Mouse (Mus musculus): Measurements from ENCODE around the gene Fhl2. TPM values are rescaled to one million over a fixed set of nuclear protein-coding genes. Genes with fewer than 3 reads are reported as not detected.

The Fhl2 gene
- total and polyA plus RNA-seq, 3 experiments, result 0.22 TPM; not detected in 2

- no peaks in the 10 kb centered on the region for H3K27me3 ChIP-seq (ENCODE audit: insufficient read depth, low read length)
- H3K4me3 ChIP-seq (ENCODE audit: low read depth, low read length), result peak within 1 kb of the TSS; percentile 96
- H3K9me3 ChIP-seq (replicated peaks), result no peaks in the 10 kb centered on the region
- H3K4me1 ChIP-seq (ENCODE audit: insufficient read depth, low read depth, low read length), result peaks cover 24% of the 10 kb centered on the region
- DNase-seq (ENCODE audit: low spot score) (peak; percentile 92), ATAC-seq (ENCODE audit: extremely low read depth, insufficient number of reproducible peaks, low FRiP score, poor library complexity, severe bottlenecking) (peak; percentile 90)
- H3K36me3 ChIP-seq (replicated peaks), result peaks cover 38% of the 10 kb centered on the region
- TF ChIP-seq CTCF (IDR thresholded peaks at IDR 0.05; ENCODE audit: low read depth, low read length), result no peak
- TF ChIP-seq POLR2AphosphoS5 (IDR thresholded peaks at IDR 0.05; ENCODE audit: insufficient replicate concordance, low read depth, low read length), result 0 out of 2 replicates have a peak, but pooled peaks have one; percentile 59
These were observed 98.5 kb downstream of the Fhl2 start, which contains the start of the genes Tgfbrap1 and AI597479 for GRCm38 (mm10) chr1:43098031-43098984. Gene Tgfbrap1, minus strand, starts transcription at chr1:43098637. Gene AI597479, plus strand, starts transcription at chr1:43098710.

GRCm38 (mm10) chr1:43094206-43094605, 102.6 kb downstream of the Fhl2 start:
- Histone ChIP-seq H3K4me1 (ENCODE audit: insufficient read depth, low read depth, low read length) (peaks cover 42% of the 10 kb centered on the region), H3K4me3 (ENCODE audit: low read depth, low read length) (no peak overlapping the region), H3K9me3 (replicated peaks) (no peaks in the 10 kb centered on the region), H3K27me3 (ENCODE audit: insufficient read depth, low read length) (no peaks in the 10 kb centered on the region), H3K36me3 (replicated peaks) (peaks cover 28% of the 10 kb centered on the region)
- DNase-seq (ENCODE audit: low spot score), result no peak
- TF ChIP-seq GATA1 (IDR thresholded peaks at IDR 0.05; ENCODE audit: borderline replicate concordance, low read length) (no peak), GATA2 (IDR thresholded peaks at IDR 0.05; ENCODE audit: borderline replicate concordance, low read depth, low read length) (no peak), TAL1 (conservative IDR thresholded peaks at IDR 0.05; ENCODE audit: low read depth, low read length) (no peak), POLR2AphosphoS5 (IDR thresholded peaks at IDR 0.05; ENCODE audit: insufficient replicate concordance, low read depth, low read length) (no peak), CTCF (IDR thresholded peaks at IDR 0.05; ENCODE audit: low read depth, low read length) (no peak)
- ATAC-seq (ENCODE audit: extremely low read depth, insufficient number of reproducible peaks, low FRiP score, poor library complexity, severe bottlenecking), result no peak

GRCm38 (mm10) chr1:43092056-43093015, 104.4 kb downstream of the Fhl2 start:
- DNase-seq (ENCODE audit: low spot score), result peak; percentile 93
- Histone ChIP-seq H3K4me1 (ENCODE audit: insufficient read depth, low read depth, low read length) (peaks cover 37% of the 10 kb centered on the region), H3K9me3 (replicated peaks) (no peaks in the 10 kb centered on the region), H3K27me3 (ENCODE audit: insufficient read depth, low read length) (no peaks in the 10 kb centered on the region), H3K36me3 (replicated peaks) (peaks cover 41% of the 10 kb centered on the region), H3K4me3 (ENCODE audit: low read depth, low read length) (peak overlapping the region; percentile 84)
- TF ChIP-seq TAL1 (conservative IDR thresholded peaks at IDR 0.05; ENCODE audit: low read depth, low read length) (no peak), CTCF (IDR thresholded peaks at IDR 0.05; ENCODE audit: low read depth, low read length) (no peak), GATA2 (IDR thresholded peaks at IDR 0.05; ENCODE audit: borderline replicate concordance, low read depth, low read length) (no peak), POLR2AphosphoS5 (IDR thresholded peaks at IDR 0.05; ENCODE audit: insufficient replicate concordance, low read depth, low read length) (no peak), GATA1 (IDR thresholded peaks at IDR 0.05; ENCODE audit: borderline replicate concordance, low read length) (no peak)
- ATAC-seq (ENCODE audit: extremely low read depth, insufficient number of reproducible peaks, low FRiP score, poor library complexity, severe bottlenecking), result peak; percentile 41; the same call in 1 of the 2 replicates

GRCm38 (mm10) chr1:43091306-43092055, 105.3 kb downstream of the Fhl2 start:
- Histone ChIP-seq H3K27me3 (ENCODE audit: insufficient read depth, low read length) (no peaks in the 10 kb centered on the region), H3K36me3 (replicated peaks) (peaks cover 46% of the 10 kb centered on the region), H3K4me3 (ENCODE audit: low read depth, low read length) (peak overlapping the region; percentile 84), H3K4me1 (ENCODE audit: insufficient read depth, low read depth, low read length) (peaks cover 30% of the 10 kb centered on the region), H3K9me3 (replicated peaks) (no peaks in the 10 kb centered on the region)
- DNase-seq (ENCODE audit: low spot score) (peak; percentile 65), ATAC-seq (ENCODE audit: extremely low read depth, insufficient number of reproducible peaks, low FRiP score, poor library complexity, severe bottlenecking) (peak; percentile 25; the same call in 1 of the 2 replicates)
- no peak for TF ChIP-seq GATA2 (IDR thresholded peaks at IDR 0.05; ENCODE audit: borderline replicate concordance, low read depth, low read length)
- no peak for TF ChIP-seq CTCF (IDR thresholded peaks at IDR 0.05; ENCODE audit: low read depth, low read length)
- TF ChIP-seq TAL1 (conservative IDR thresholded peaks at IDR 0.05; ENCODE audit: low read depth, low read length), result no peak
- no peak for TF ChIP-seq GATA1 (IDR thresholded peaks at IDR 0.05; ENCODE audit: borderline replicate concordance, low read length)
- no peak for TF ChIP-seq POLR2AphosphoS5 (IDR thresholded peaks at IDR 0.05; ENCODE audit: insufficient replicate concordance, low read depth, low read length)

GRCm38 (mm10) chr1:43090418-43090817, 106.4 kb downstream of the Fhl2 start:
- Histone ChIP-seq H3K36me3 (replicated peaks) (peaks cover 43% of the 10 kb centered on the region), H3K4me1 (ENCODE audit: insufficient read depth, low read depth, low read length) (peaks cover 29% of the 10 kb centered on the region), H3K9me3 (replicated peaks) (no peaks in the 10 kb centered on the region), H3K27me3 (ENCODE audit: insufficient read depth, low read length) (no peaks in the 10 kb centered on the region), H3K4me3 (ENCODE audit: low read depth, low read length) (no peak overlapping the region)
- no peak for ATAC-seq (ENCODE audit: extremely low read depth, insufficient number of reproducible peaks, low FRiP score, poor library complexity, severe bottlenecking)
- DNase-seq (ENCODE audit: low spot score), result no peak
- TF ChIP-seq GATA1 (IDR thresholded peaks at IDR 0.05; ENCODE audit: borderline replicate concordance, low read length), result no peak
- TF ChIP-seq TAL1 (conservative IDR thresholded peaks at IDR 0.05; ENCODE audit: low read depth, low read length), result no peak

All from G1E (cell line).